Mouse (Mus musculus): ENCODE results near the gene Mme.

GRCm38 (mm10) chr3:63344998-63345397, 103.7 kb downstream of the Mme start:
- TF ChIP-seq CTCF (IDR thresholded peaks at IDR 0.05; ENCODE audit: low read depth, low read length) (no peak), POLR2A (IDR thresholded peaks at IDR 0.05; ENCODE audit: borderline replicate concordance, low read depth, low read length) (no peak)
